Mouse (Mus musculus): ENCODE data around the gene Aplp2. TPM values are rescaled to one million over a fixed set of nuclear protein-coding genes. Genes with fewer than 3 reads are reported as not detected.

The Aplp2 gene
- polyA plus RNA-seq, 1 experiment: 574 TPM

GRCm38 (mm10) chr9:31210749-31211689 lies 596 bp downstream of the Aplp2 start:
- Histone ChIP-seq H3K4me1 (ENCODE audit: control insufficient read depth, insufficient read depth, low read length) (peaks cover 6% of the 10 kb centered on the region; the same call in 1 of the 2 replicates), H3K27me3 (replicated peaks; ENCODE audit: control insufficient read depth, insufficient read depth, low read length) (no peaks in the 10 kb centered on the region), H3K4me3 (ENCODE audit: insufficient read depth, low read depth, low read length) (peak overlapping the region; percentile 97), H3K27ac (ENCODE audit: insufficient read depth, low read depth, low read length) (peak overlapping the region; percentile 77), H3K36me3 (ENCODE audit: control insufficient read depth, insufficient read depth, low read length) (no peaks in the 10 kb centered on the region)
- under 1% methylated on average over 93 of the region's 93 CpGs for WGBS
- TF ChIP-seq POLR2A (IDR thresholded peaks at IDR 0.05; ENCODE audit: low read depth, low read length) (no peak), CTCF (conservative IDR thresholded peaks at IDR 0.05; ENCODE audit: insufficient read depth, insufficient read length, low read depth, low read length) (no peak)
- DNase-seq: peak; percentile 77

DNA sequence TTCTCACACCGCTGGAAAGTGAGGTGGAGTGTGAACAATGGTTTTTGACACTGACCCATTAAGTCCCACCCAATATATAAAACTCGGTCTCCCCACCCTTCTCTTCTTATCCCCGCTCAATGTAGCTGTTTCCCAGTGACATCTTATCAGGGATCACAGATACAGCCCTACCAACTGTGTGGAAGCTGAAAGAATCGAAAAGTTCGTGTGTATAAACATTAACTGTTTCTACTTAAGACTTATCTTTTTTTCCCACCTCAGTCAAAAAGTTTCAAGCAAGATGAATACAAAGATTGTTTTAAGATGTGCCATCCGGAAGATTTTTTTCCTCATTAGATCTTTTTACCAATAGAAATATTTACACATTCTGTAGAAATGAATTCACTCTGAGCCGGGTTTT lies 1.5 kb downstream of the Aplp2 start:
- H3K36me3 ChIP-seq (ENCODE audit: control insufficient read depth, insufficient read depth, low read length): no peaks in the 10 kb centered on the region
- H3K4me3 ChIP-seq (ENCODE audit: insufficient read depth, low read depth, low read length): no peak overlapping the region
- H3K27me3 ChIP-seq (replicated peaks; ENCODE audit: control insufficient read depth, insufficient read depth, low read length): no peaks in the 10 kb centered on the region
- H3K27ac ChIP-seq (ENCODE audit: insufficient read depth, low read depth, low read length): no peak overlapping the region
- no peak for TF ChIP-seq POLR2A (IDR thresholded peaks at IDR 0.05; ENCODE audit: low read depth, low read length)
- TF ChIP-seq CTCF (conservative IDR thresholded peaks at IDR 0.05; ENCODE audit: insufficient read depth, insufficient read length, low read depth, low read length): no peak
- H3K4me1 ChIP-seq (ENCODE audit: control insufficient read depth, insufficient read depth, low read length): peaks cover 8% of the 10 kb centered on the region; the same call in 1 of the 2 replicates
- 35% methylated on average over 7 of the region's 7 CpGs for WGBS
- no peak for DNase-seq

GRCm38 (mm10) chr9:31209502-31209901 lies 2.1 kb downstream of the Aplp2 start:
- peaks cover 14% of the 10 kb centered on the region for H3K4me1 ChIP-seq (ENCODE audit: control insufficient read depth, insufficient read depth, low read length)
- H3K27me3 ChIP-seq (replicated peaks; ENCODE audit: control insufficient read depth, insufficient read depth, low read length): no peaks in the 10 kb centered on the region
- H3K27ac ChIP-seq (ENCODE audit: insufficient read depth, low read depth, low read length): no peak overlapping the region
- no peak for DNase-seq
- WGBS: 93% methylated on average over 1 of the region's 1 CpGs
- TF ChIP-seq CTCF (conservative IDR thresholded peaks at IDR 0.05; ENCODE audit: insufficient read depth, insufficient read length, low read depth, low read length) (no peak), POLR2A (IDR thresholded peaks at IDR 0.05; ENCODE audit: low read depth, low read length) (no peak)
- no peak overlapping the region for H3K4me3 ChIP-seq (ENCODE audit: insufficient read depth, low read depth, low read length)
- no peaks in the 10 kb centered on the region for H3K36me3 ChIP-seq (ENCODE audit: control insufficient read depth, insufficient read depth, low read length)

- DNase-seq: no peak
- TF ChIP-seq CTCF (conservative IDR thresholded peaks at IDR 0.05; ENCODE audit: insufficient read depth, insufficient read length, low read depth, low read length): no peak
- no peak for TF ChIP-seq POLR2A (IDR thresholded peaks at IDR 0.05; ENCODE audit: low read depth, low read length)
- Histone ChIP-seq H3K4me1 (ENCODE audit: control insufficient read depth, insufficient read depth, low read length) (peaks cover 25% of the 10 kb centered on the region), H3K4me3 (ENCODE audit: insufficient read depth, low read depth, low read length) (no peak overlapping the region), H3K36me3 (ENCODE audit: control insufficient read depth, insufficient read depth, low read length) (no peaks in the 10 kb centered on the region), H3K27ac (ENCODE audit: insufficient read depth, low read depth, low read length) (no peak overlapping the region), H3K27me3 (replicated peaks; ENCODE audit: control insufficient read depth, insufficient read depth, low read length) (no peaks in the 10 kb centered on the region)
- WGBS: 59% methylated on average over 3 of the region's 3 CpGs
These were observed 3.9 kb downstream of the Aplp2 start for GRCm38 (mm10) chr9:31207732-31208131.

- Histone ChIP-seq H3K27ac (ENCODE audit: insufficient read depth, low read depth, low read length) (peak overlapping the region; percentile 12), H3K27me3 (replicated peaks; ENCODE audit: control insufficient read depth, insufficient read depth, low read length) (no peaks in the 10 kb centered on the region), H3K4me3 (ENCODE audit: insufficient read depth, low read depth, low read length) (no peak overlapping the region), H3K36me3 (ENCODE audit: control insufficient read depth, insufficient read depth, low read length) (no peaks in the 10 kb centered on the region), H3K4me1 (ENCODE audit: control insufficient read depth, insufficient read depth, low read length) (peaks cover 25% of the 10 kb centered on the region)
- DNase-seq: peak; percentile 49
- 33% methylated on average over 6 of the region's 6 CpGs for WGBS
- TF ChIP-seq CTCF (conservative IDR thresholded peaks at IDR 0.05; ENCODE audit: insufficient read depth, insufficient read length, low read depth, low read length) (0 out of 2 replicates have a peak, but pooled peaks have one; percentile 11), POLR2A (IDR thresholded peaks at IDR 0.05; ENCODE audit: low read depth, low read length) (no peak)
These were observed 6.9 kb downstream of the Aplp2 start for GRCm38 (mm10) chr9:31204722-31205121.

DNA sequence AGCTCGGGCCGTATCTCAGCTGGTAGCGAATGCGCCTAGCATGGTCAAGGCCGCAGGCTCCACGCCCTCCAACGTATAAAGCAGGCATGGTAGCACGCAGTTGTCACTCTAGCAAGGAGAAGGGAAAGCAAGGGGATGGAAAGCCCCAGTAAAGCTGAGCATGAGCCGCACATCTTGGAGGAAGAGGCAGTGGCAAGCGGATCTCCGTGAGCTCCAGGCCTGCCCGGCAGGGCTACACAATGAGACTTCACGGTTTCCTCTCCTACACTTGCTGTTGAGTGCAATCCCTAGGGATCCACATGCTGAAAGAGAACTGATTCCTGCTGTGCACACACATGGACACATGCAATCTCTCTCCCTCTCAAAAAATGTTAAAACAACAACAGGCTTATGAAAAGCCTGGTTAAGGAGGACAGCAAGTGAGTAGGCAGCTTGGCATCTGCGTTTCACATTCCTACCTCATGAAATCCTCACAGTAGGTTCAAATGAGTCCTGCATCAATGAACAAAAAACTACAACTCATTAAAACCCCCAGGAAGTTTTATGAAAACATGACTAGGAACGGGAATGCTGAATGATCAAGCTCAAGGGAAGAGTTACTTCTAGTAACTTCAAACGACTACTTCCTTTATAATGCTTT lies 7.9 kb downstream of the Aplp2 start:
- 69% methylated on average over 16 of the region's 16 CpGs for WGBS
- Histone ChIP-seq H3K4me3 (ENCODE audit: insufficient read depth, low read depth, low read length) (no peak overlapping the region), H3K27me3 (replicated peaks; ENCODE audit: control insufficient read depth, insufficient read depth, low read length) (no peaks in the 10 kb centered on the region), H3K36me3 (ENCODE audit: control insufficient read depth, insufficient read depth, low read length) (no peaks in the 10 kb centered on the region), H3K27ac (ENCODE audit: insufficient read depth, low read depth, low read length) (peak overlapping the region; percentile 67), H3K4me1 (ENCODE audit: control insufficient read depth, insufficient read depth, low read length) (peaks cover 25% of the 10 kb centered on the region)
- TF ChIP-seq CTCF (conservative IDR thresholded peaks at IDR 0.05; ENCODE audit: insufficient read depth, insufficient read length, low read depth, low read length) (no peak), POLR2A (IDR thresholded peaks at IDR 0.05; ENCODE audit: low read depth, low read length) (no peak)
- no peak for DNase-seq

- 75% methylated on average over 6 of the region's 6 CpGs for WGBS
- no peak overlapping the region for H3K27ac ChIP-seq (ENCODE audit: insufficient read depth, low read depth, low read length)
- H3K36me3 ChIP-seq (ENCODE audit: control insufficient read depth, insufficient read depth, low read length): no peaks in the 10 kb centered on the region
- TF ChIP-seq POLR2A (IDR thresholded peaks at IDR 0.05; ENCODE audit: low read depth, low read length): no peak
- no peak for TF ChIP-seq CTCF (conservative IDR thresholded peaks at IDR 0.05; ENCODE audit: insufficient read depth, insufficient read length, low read depth, low read length)
- H3K4me1 ChIP-seq (ENCODE audit: control insufficient read depth, insufficient read depth, low read length): peaks cover 25% of the 10 kb centered on the region
- H3K4me3 ChIP-seq (ENCODE audit: insufficient read depth, low read depth, low read length): no peak overlapping the region
- no peaks in the 10 kb centered on the region for H3K27me3 ChIP-seq (replicated peaks; ENCODE audit: control insufficient read depth, insufficient read depth, low read length)
- no peak for DNase-seq
These were observed 8.5 kb downstream of the Aplp2 start for GRCm38 (mm10) chr9:31203068-31203467.
